9 mouse cellular contexts compared by ENCODE assay signal in the genomic region with DNA sequence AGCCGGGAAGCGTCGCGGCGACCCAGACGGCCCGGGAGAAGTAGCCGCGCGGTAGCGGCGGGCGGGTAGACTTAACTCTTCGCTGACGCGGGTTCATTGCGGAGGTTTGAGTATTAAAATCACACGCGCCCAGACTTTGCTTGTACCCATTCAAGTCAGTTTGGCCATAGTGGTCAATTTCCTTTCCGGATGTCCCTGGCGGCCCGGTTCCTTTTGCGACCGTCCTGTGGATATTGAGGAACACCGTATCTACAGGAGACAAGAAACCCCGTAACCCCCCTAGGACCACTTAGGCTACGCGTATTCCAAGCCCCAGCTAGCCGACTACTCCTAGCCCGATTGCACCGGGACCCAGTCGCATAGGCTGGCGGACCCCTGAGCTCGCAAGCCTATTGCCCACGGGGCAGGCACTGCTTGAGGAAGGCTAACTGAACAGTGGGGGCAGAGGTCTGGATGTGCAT. TPM values are rescaled to one million over a fixed set of nuclear protein-coding genes. Genes with fewer than 3 reads are reported as not detected.
DNase-seq lines count a peak whose midpoint lies in the region; ATAC-seq and TF ChIP-seq lines count a peak whose summit lies in the region.
"Had no signal": no experiment of that assay in that cellular context is flagged by ENCODE, and none has a peak within 500 bp of the region (broad histone marks: within the 10 kb centered on the region; RNA-seq: fewer than 3 reads in every experiment).

No protein-coding gene starts in this region.

- DNase-seq in urinary bladder, adult 2 months (ENCODE audit: low spot score): peak; percentile 39
- DNase-seq in urinary bladder, postnatal 14 days (ENCODE audit: low spot score): no peak
- DNase-seq in liver, adult 2 months (ENCODE audit: extremely low read depth, low read depth, low spot score): no peak
- DNase-seq in frontal cortex, adult 2 months (ENCODE audit: extremely low spot score in 1 of 2, low spot score in 1 of 2): no peak

- H3K4me1 ChIP-seq in erythroblast, embryonic 14.5 days (ENCODE audit: control insufficient read depth): peaks cover 55% of the 10 kb centered on the region
- H3K4me1 ChIP-seq in heart, embryonic 16.5 days (ENCODE audit: control insufficient read depth, insufficient read depth, low read length): peaks cover 38% of the 10 kb centered on the region
- H3K4me1 ChIP-seq in liver, adult 2 months (ENCODE audit: control insufficient read depth, insufficient read depth, low read length): peaks cover 8% of the 10 kb centered on the region
- H3K4me1 ChIP-seq in neural tube, embryonic 14.5 days (ENCODE audit: control insufficient read depth, insufficient read depth, low read length): peaks cover 22% of the 10 kb centered on the region

- WGBS in heart, embryonic 16.5 days: under 1% methylated on average over 35 of the region's 35 CpGs
- under 1% methylated on average over 35 of the region's 35 CpGs for WGBS in liver, adult 2 months
- WGBS in neural tube, embryonic 14.5 days: under 1% methylated on average over 35 of the region's 35 CpGs

- H3K9ac ChIP-seq in heart, embryonic 16.5 days (ENCODE audit: low read length): peak overlapping the region; percentile 83
- H3K9ac ChIP-seq in liver, adult 2 months (ENCODE audit: low read depth, low read length): peak overlapping the region; percentile 65
- H3K9ac ChIP-seq in neural tube, embryonic 14.5 days (replicated peaks; ENCODE audit: low read depth, low read length): peak overlapping the region; percentile 49

- peaks cover 4% of the 10 kb centered on the region; the same call in 1 of the 2 replicates for H3K9me3 ChIP-seq in erythroblast, embryonic 14.5 days (ENCODE audit: control insufficient read depth, low read length)
- no peaks in the 10 kb centered on the region for H3K9me3 ChIP-seq in heart, embryonic 16.5 days (replicated peaks; ENCODE audit: control insufficient read depth, low read length)
- no peaks in the 10 kb centered on the region for H3K9me3 ChIP-seq in neural tube, embryonic 14.5 days (ENCODE audit: control insufficient read depth, low read length)

- TF ChIP-seq POLR2A in liver, adult 2 months (IDR thresholded peaks at IDR 0.05; ENCODE audit: extremely low read depth, insufficient read depth, low read length): no peak

- H3K36me3 ChIP-seq in erythroblast, embryonic 14.5 days (ENCODE audit: control insufficient read depth): peaks cover 31% of the 10 kb centered on the region
- peaks cover 19% of the 10 kb centered on the region for H3K36me3 ChIP-seq in heart, embryonic 16.5 days (ENCODE audit: control insufficient read depth, insufficient read depth)
- peaks cover 6% of the 10 kb centered on the region; the same call in 1 of the 2 replicates for H3K36me3 ChIP-seq in liver, adult 2 months (ENCODE audit: control insufficient read depth, insufficient read depth, low read length)
- H3K36me3 ChIP-seq in neural tube, embryonic 14.5 days (ENCODE audit: control insufficient read depth, insufficient read depth, low read length): peaks cover under 1% of the 10 kb centered on the region; the same call in 1 of the 2 replicates

- H3K4me3 ChIP-seq in erythroblast, embryonic 14.5 days (replicated peaks): peak overlapping the region; percentile 89
- peak overlapping the region; percentile 85 for H3K4me3 ChIP-seq in heart, embryonic 16.5 days (ENCODE audit: low read length)
- H3K4me3 ChIP-seq in liver, adult 2 months (ENCODE audit: insufficient read depth, low read depth, low read length): peak overlapping the region; percentile 66
- peak overlapping the region; percentile 60 for H3K4me3 ChIP-seq in neural tube, embryonic 14.5 days (ENCODE audit: low read depth, low read length)

- H3K4me2 ChIP-seq in heart, embryonic 16.5 days (ENCODE audit: low read depth, low read length): peak overlapping the region; percentile 94
- H3K4me2 ChIP-seq in neural tube, embryonic 14.5 days (ENCODE audit: low read depth, low read length): peak overlapping the region; percentile 99

- no peak for TF ChIP-seq CTCF in liver, adult 2 months (IDR thresholded peaks at IDR 0.05; ENCODE audit: low read depth, low read length)

- peak overlapping the region; percentile 88 for H3K27ac ChIP-seq in heart, embryonic 16.5 days (ENCODE audit: low read length)
- H3K27ac ChIP-seq in liver, adult 2 months (replicated peaks; ENCODE audit: insufficient read depth, low read depth, low read length): peak overlapping the region; percentile 50
- no peak overlapping the region; the same call in 1 of the 2 replicates for H3K27ac ChIP-seq in neural tube, embryonic 14.5 days (ENCODE audit: low read depth, low read length)

- peaks cover 60% of the 10 kb centered on the region for H3K27me3 ChIP-seq in erythroblast, embryonic 14.5 days (ENCODE audit: control insufficient read depth)
- H3K27me3 ChIP-seq in heart, embryonic 16.5 days (ENCODE audit: control insufficient read depth, insufficient read depth, low read length): peaks cover 3% of the 10 kb centered on the region; the same call in 1 of the 2 replicates
- H3K27me3 ChIP-seq in liver, adult 2 months (ENCODE audit: control insufficient read depth, insufficient read depth, low read length): no peaks in the 10 kb centered on the region
- peaks cover 13% of the 10 kb centered on the region for H3K27me3 ChIP-seq in neural tube, embryonic 14.5 days (ENCODE audit: control insufficient read depth, insufficient read depth, low read length)
- H3K27me3 ChIP-seq: Patski had no signal

- no peaks in the 10 kb centered on the region for H3K79me2 ChIP-seq in liver, adult 2 months (ENCODE audit: control insufficient read depth, insufficient read depth, low read length)

- no peak for ATAC-seq in erythroblast, adult 5-6 weeks (replicated peaks; ENCODE audit: low FRiP score, poor library complexity, severe bottlenecking)
- no peak for ATAC-seq in heart, embryonic 16.5 days (replicated peaks; ENCODE audit: extremely low read depth, insufficient read depth, low FRiP score)
- ATAC-seq in neural tube, embryonic 14.5 days (ENCODE audit: low read depth): peak; percentile 5; the same call in 1 of the 2 replicates

RNA-seq across cellular contexts. Expression of a gene that starts 0.8 kb away (rescaled TPM):
- 0.67 and 1.2 TPM in 2 replicates for polyA plus RNA-seq in erythroblast, embryonic 14.5 days (2012)
- 3.8 and 4.0 TPM in 2 replicates for total RNA-seq in erythroblast, adult 5-6 weeks (2015; ENCODE audit: low replicate concordance)
- total RNA-seq in erythroblast, adult 5-6 weeks (2017; ENCODE audit: low replicate concordance): 8.1 and 14.8 TPM in 2 replicates
- 13.4 and 14.4 TPM in 2 replicates for polyA plus RNA-seq in urinary bladder, adult 2 months (2012; rRNA removed)
- 20.4 and 23.2 TPM in 2 replicates for polyA plus RNA-seq in heart, embryonic 16.5 days (2015; fragmentation: Nextera tagmentation; extraction: Ambion mirVana)
- total RNA-seq in liver, adult 2 months (2014; rRNA removed): 4.0 and 7.0 TPM in 2 replicates
- 2.7 and 2.8 TPM in 2 replicates for polyA plus RNA-seq in liver, adult 2 months (2012; rRNA removed)
- 11.5 and 14.0 TPM in 2 replicates for polyA plus RNA-seq in neural tube, embryonic 14.5 days (2014; fragmentation: Nextera tagmentation; extraction: Ambion mirVana)
- polyA plus RNA-seq in frontal cortex, adult 2 months (2012; rRNA removed): 6.5 and 8.1 TPM in 2 replicates
